Mouse (Mus musculus) adrenal gland, adult (tissue): ENCODE data around the gene Efna1.

ENCODE experiments used
- DNase-seq, 2 experiments: peaks; one replicate each; pipeline ENCODE4 v3.0.0; 2022 to 2023; ENCODE audit warnings: low spot score in 1 of 2; ENCODE audit not compliant: inconsistent age in 2 of 2

Efna1 gene

GRCm38 (mm10) chr3:89308089-89308488, 27.1 kb upstream of the Efna1 start:
- peak; percentile 72 to 90 for DNase-seq

- no peak for DNase-seq
Measured at GRCm38 (mm10) chr3:89305551-89306325, 24.8 kb upstream of the Efna1 start.

DNA sequence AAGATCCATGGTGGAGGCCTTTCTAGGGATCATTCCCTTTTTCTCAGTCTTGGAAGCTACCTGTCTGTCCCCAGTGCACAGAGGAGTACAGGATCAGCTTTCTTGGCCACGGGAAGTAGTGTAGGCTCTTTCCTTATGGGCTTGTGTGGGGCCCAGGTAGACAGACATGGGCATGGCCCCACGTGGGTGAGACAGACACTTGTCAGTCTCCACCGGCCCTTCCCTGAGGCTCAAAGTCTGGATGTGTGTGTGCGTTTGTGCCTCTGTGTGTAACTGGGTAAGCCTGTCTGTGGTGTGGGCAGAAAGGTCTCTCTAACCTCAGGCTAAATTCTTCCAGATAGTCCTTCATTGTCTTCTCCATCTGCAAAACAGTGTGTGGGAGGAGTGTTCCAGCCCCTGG, 24.2 kb upstream of the Efna1 start:
- no peak for DNase-seq

DNA sequence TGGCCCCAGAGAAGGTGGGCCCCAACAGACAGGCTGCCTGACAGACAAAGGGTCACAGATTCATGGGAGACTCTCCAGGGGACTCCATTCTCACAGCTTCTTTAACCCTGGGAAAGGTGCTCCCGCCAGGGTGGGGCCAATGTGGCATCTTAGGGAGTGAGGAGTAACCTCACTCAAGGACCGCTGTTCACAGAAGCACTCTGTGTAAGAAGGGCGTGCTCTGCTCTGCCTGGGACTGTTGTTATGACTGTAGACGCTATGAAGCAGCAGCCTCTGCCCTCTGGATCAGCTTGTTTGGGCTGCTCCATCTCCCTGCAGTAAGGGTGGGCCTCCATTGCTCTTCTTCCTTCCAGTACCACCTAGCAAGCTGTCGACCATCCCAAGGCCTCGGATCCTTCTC, 23.5 kb upstream of the Efna1 start:
- no peak for DNase-seq

DNA sequence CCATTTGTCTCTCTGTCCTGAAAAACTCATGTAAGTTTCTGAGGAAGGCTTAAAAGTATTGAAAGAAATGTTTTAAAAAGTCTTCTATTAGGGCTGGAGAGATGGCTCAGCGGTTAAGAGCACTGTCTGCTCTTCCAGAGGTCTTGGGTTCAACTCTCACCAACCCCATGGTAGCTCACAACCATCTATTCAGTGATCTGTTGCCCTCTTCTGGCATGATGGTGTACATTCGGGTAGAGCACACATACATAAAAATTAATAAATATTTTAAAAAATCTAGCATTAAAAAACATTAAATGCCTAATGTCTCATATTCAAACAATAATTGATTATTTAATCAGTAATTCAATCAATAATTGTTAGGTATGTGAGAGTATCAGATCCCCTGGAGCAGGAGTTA, 19.6 kb upstream of the Efna1 start:
- no peak for DNase-seq

DNA sequence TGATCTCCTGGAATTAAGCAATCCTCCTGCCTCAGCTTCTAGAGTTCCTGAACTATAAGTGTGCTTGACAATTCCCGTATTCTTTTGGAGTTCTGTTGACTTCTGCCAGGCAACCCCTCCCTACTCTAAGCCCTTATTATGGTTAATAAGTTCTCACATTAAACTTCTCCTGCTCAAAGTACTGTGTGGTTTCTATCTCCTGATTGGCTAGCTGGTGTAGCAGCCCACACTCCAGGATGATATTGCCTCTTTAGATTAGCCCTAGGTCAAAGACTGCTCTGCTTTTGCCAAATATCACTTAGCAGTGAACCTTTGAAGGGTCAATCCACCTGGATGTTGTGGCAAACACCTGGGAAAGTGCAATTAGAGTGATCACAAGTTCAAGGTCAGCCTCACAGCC, 19.1 kb upstream of the Efna1 start:
- no peak for DNase-seq

DNA sequence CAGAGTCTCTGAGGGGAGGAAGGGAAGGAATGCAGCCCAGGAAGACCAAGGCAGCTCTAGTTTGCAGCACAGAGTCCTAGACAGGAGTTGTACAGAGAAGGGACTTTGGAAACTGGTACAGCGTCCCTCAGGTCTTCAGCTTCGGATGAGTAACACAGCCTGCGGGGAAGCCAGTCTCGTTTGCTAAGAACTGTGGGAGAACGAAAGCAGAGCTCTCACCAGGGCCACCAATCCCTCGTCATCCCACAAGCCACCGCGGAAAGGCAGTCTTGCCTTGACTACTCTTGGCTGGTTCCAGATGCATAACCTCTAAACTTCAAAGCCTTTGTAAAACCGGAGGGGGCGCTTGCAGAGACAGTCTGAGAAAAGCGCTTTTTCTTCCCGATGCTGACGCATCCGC, 18.6 kb upstream of the Efna1 start:
- DNase-seq, result peak; percentile 50 to 85

GRCm38 (mm10) chr3:89298908-89299307, 18.0 kb upstream of the Efna1 start:
- DNase-seq, result no peak

- no peak for DNase-seq
Measured at GRCm38 (mm10) chr3:89296761-89297396, 15.9 kb upstream of the Efna1 start.

DNA sequence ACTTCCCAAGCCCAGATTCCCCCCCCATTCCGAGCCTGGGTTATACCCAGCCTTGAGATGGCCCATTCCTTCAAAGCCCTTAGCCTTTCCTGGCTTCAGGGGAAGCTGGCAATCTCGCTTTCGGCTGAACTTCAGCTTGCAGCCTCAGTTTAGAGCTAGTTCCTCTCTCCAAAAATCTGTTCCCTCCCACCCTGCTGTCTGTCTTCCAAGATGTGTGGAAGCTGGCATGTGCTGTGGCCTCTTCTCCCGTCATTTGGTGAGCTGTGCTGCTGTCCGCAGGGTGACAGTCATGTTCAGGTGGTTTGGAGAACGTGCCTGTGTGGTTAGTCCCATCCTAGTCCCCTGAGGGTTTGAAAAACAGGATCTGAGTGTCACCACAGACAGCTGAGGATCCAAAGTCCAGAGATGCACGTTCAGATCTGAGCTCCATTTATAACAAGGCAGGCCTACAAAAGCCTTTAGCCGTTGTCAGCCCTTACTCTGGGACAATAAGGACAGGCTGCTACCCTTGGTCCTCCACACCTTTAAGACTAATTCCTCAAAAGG, 14.8 kb upstream of the Efna1 start:
- no peak for DNase-seq

GRCm38 (mm10) chr3:89294195-89294594, 13.3 kb upstream of the Efna1 start:
- DNase-seq, result no peak

DNA sequence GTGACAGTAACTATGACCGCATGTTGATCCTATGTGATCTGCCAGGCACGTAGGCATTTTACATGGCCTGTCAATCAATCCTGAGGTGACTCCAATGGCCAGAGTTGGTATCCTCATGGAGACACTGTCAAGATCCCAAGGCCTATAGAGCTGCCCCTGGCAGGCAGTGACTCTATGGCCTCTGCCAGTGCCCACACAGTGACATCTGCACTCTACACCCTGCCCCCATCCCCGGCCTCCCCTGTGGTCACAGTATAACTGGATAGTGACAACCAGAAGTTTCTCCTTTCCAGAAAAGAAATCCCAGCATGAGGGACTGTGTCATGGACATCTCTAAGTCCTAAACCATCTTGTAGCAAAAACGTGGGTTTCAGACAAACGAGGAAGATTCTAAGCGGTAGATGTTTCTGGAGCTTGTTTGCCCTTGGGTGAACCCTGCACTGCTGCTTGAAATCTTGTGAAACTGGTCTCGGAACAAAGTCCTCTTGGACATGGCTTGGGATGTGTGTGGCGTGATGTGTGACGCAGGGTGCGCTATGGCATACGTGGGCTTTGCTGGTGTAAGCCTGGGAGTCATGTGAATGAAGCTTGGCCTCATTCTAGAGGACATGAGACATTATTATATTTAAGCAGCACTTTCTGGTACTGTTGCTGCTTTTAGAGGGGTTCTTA, 12.4 kb upstream of the Efna1 start:
- DNase-seq, result no peak

GRCm38 (mm10) chr3:89292303-89292702, 11.4 kb upstream of the Efna1 start:
- no peak for DNase-seq

GRCm38 (mm10) chr3:89291874-89292273, 10.9 kb upstream of the Efna1 start:
- DNase-seq, result no peak

GRCm38 (mm10) chr3:89288503-89288928, 7.6 kb upstream of the Efna1 start:
- no peak for DNase-seq

GRCm38 (mm10) chr3:89287286-89287685, 6.3 kb upstream of the Efna1 start:
- DNase-seq, result no peak

- no peak for DNase-seq
Measured at GRCm38 (mm10) chr3:89285526-89285925, 4.6 kb upstream of the Efna1 start.

GRCm38 (mm10) chr3:89284261-89284660, 3.3 kb upstream of the Efna1 start:
- DNase-seq, result no peak

DNA sequence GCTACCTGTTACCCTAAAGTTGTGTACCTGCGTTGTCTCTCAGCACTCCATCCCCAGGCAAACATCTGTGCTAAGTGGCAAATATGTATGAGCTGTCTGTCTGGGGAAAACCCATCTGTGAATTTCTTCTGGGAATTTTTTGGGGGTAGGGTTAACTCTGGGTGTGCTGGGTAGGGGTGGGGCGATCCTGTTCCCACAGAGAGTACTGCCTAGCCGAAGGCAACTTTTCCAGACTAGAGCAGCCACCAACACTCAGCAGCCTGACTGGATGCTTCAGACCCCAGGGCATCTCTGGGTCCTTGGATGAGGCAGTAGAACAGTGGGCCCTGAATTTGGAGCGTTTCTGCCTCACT, 1.3 kb upstream of the Efna1 start:
- DNase-seq, result no peak

- peak; percentile 83 to 93 for DNase-seq
Measured at GRCm38 (mm10) chr3:89281579-89282290, 793 bp upstream of the Efna1 start.

- DNase-seq, result peak; percentile 45 to 70
Measured at GRCm38 (mm10) chr3:89280050-89280605, 814 bp downstream of the Efna1 start.
